Mouse (Mus musculus) left cerebral cortex, adult 2 months (tissue): Measurements from ENCODE around the gene Hspa2. TPM values are rescaled to one million over a fixed set of nuclear protein-coding genes. Genes with fewer than 3 reads are reported as not detected.
A peak's percentile ranks its signal among the peaks of the same experiment; 100 is the strongest.

Experiments used
- DNase-seq, 2 experiments: peaks; one replicate each; pipeline ENCODE4 v3.0.0; 2021 to 2022; ENCODE audit warnings: low spot score in 2 of 2, mixed read lengths in 1 of 2; ENCODE audit errors: extremely low spot score in 1 of 2
- H3K27ac ChIP-seq: fragments of 200-600 bp; 2 replicates; pipeline ENCODE4 v1.8.1; 2022
- H3K4me3 ChIP-seq: fragments of 200-600 bp; 2 replicates; pipeline ENCODE4 v1.8.1; 2022
- CTCF ChIP-seq: fragments of 200-600 bp; IDR thresholded peaks from 2 replicates; pipeline ENCODE4 v1.8.1; 2022; ENCODE audit warnings: antibody characterized with exemption, mild to moderate bottlenecking, moderate library complexity
- intact Hi-C: fragments of 180-260 bp; cut with DNase I; formaldehyde crosslinking; loops from one replicate; pipeline ENCODE4 v1.15.1; 2025
- long read RNA-seq, 2 experiments: library from polyadenylated mRNA; stranded (forward); transcript quantifications; one replicate each; pipeline ENCODE4 v2.0.0; 2021; ENCODE audit warnings: borderline mapping rate in 2 of 2
- total RNA-seq, 2 experiments: library from RNA; stranded (reverse); gene quantifications; 2 replicates each; pipeline ENCODE4 v1.2.3; 2021

Hspa2 gene
- 10 to 100 TPM; 64.9 to 66.4 TPM for total RNA-seq
- long read RNA-seq, experiment 1, transcript Hspa2-202 (1 exons, 2,526 nt), result major isoform, 151 of 158 reads
- long read RNA-seq, experiment 1, transcript Hspa2-201 (2 exons, 2,524 nt), result minor isoform, 7 of 158 reads
- long read RNA-seq, experiment 1, partial matches to known transcripts, result 0 of 158 reads
- long read RNA-seq, experiment 1, other reads (novel, unspliced or antisense), result 0 of 158 reads
- long read RNA-seq, experiment 2, transcript Hspa2-202 (1 exons, 2,526 nt), result major isoform, 130 of 132 reads
- long read RNA-seq, experiment 2, partial matches to known transcripts, result 0 of 132 reads
- long read RNA-seq, experiment 2, other reads (novel, unspliced or antisense), result 0 of 132 reads

DNA sequence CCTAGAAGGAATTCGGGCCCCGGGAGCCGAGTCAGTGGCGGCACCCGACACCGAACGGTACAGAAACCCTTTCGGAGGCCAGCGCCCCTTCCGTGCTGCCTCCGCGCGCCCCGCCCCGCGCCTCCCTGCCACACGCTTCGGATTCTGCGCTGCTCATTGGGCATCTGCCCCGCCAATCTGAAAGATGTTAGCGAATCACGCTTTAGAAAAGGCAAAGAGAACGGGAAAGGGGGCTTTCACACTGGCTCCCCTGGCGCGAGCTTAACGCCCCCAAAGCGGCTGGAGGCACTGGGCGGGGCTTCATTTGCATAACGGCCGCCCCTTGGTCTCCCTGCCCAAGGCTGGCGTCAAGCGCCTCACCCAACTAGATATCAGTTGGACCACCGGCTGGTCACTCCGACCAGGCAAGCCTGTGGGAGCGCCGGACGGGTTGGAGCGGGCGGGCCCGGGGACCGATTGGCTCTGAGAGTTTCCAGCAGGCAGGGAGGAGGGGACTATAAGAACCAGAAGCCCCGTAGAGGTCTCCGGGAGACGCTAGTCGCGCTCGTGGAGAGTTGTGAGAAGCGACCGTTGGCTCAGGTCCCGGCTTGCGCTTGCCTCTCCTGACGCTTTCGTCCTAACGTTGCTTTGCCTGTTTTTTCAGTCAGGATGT is at the start of gene Hspa2:
Gene Hspa2, plus strand, starts transcription at position 291 of the 652 bp plus-strand sequence.
- Histone ChIP-seq H3K4me3 (peak within 1 kb of the TSS; percentile 78), H3K27ac (peak within 1 kb of the TSS; percentile 98)
- intact Hi-C loops, result loop anchor here (1.0 to 10.0 kb wide), 3 partner anchors 34 to 191 kb away; partner anchors contain the start of gene Zbtb1
- DNase-seq, result peak; percentile 99 to 100
- TF ChIP-seq CTCF, result no peak

DNA sequence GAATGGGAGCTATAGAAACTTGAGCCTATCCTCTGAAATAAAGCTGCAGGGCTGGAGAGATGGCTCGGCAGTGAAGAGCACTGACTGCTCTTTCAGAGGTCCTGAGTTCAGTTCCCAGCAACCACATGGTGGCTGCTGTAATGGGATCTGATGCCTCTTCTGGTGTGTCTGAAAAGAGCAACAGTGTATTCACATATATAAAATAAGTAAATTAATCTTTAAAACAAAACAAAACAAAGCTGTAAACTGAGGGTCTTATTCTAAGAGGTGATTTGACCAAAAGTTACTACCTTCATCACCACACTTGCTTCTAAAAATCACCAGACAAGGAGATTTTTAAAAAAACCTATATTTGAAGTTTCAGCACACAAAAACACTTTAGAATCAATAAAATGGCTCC is 43.1 kb upstream of the Hspa2 start:
- DNase-seq, result no peak
- Histone ChIP-seq H3K4me3 (no peak overlapping the region), H3K27ac (no peak overlapping the region)
- TF ChIP-seq CTCF, result no peak
- intact Hi-C loops, result no loop called here

DNA sequence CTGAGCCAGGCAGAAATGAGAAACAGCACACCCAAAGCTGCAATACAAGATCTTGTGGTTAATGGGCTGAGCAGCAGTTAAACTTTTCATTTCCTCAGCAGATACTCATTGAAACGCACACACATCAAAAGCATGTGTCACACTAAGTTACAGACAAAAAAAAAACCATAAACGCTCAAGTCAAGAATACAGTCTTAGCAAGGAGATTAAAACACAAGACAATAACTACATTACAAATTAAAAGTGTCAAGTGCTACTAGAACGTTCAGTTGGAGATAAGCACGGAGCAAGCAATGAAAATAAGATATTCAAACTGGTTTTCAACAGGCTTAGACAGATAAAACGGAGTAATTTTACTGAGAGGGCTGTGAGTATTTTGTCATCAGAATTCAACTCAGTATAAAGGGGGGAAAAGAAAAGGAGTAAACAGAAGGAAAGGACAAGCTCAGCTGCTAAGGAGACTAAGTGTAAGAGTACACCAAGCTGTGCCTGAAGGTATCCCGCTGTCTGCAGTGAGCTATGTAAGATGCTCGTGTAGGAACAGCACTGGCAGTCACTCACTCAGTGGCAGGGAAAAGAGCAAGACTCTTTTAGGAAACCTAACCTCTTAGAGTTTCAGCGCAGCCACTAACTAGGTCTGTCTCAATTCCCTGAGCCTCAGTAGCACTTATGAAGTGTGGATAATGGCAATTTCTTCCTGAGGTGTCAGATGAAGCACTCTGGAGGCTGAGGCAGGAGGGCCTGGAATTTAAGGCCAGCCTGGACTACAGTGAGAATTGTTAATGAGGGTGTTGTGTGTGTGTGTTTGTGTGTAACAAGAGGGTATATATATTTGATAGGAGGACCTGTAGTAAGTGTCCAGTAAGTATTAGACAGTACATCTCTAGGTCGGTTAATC is 42.3 kb upstream of the Hspa2 start:
- TF ChIP-seq CTCF, result no peak
- intact Hi-C loops, result no loop called here
- no peak overlapping the region for H3K4me3 ChIP-seq
- no peak for DNase-seq
- no peak overlapping the region for H3K27ac ChIP-seq

DNA sequence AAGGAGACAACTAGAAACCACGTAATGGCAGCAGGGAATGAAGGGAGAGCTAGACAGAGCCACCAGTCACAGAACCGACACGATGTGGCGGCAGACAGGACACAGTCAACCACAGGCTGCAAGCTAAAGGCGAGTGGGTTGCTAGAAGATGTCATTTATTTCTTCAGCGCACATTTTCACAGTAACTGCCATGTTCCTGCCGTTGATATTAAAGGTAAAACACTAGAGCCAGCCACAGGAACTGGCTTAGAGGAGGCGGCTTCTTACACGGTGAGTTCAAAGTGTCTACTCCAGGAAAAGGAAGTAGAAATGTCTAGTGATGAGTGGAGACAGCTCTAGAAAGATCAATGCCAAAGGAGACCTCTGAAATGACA is 41.7 kb upstream of the Hspa2 start:
- DNase-seq, result no peak
- no peak overlapping the region for H3K27ac ChIP-seq
- no peak overlapping the region for H3K4me3 ChIP-seq
- intact Hi-C loops, result no loop called here
- no peak for TF ChIP-seq CTCF

DNA sequence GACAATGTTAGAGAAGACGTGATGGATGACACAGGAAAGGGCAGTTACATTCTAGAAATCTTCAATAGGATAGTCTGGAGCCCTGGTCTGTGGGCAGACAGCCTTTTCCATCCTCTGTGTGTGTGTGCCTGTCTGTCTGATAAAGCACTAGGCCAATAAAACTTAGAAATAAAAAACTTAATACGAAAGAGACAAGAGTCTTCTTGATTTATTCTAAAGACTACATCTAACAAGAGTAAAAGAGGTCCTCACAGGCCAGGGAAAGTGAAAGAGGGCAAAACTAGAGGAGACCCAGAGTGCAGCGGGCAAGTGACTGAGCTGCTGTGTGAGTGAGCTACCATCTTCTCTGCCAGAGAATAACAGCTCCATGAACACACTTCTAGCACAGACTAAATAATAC is 37.7 kb upstream of the Hspa2 start:
- DNase-seq, result no peak
- no peak overlapping the region for H3K27ac ChIP-seq
- H3K4me3 ChIP-seq, result no peak overlapping the region
- no peak for TF ChIP-seq CTCF
- intact Hi-C loops, result loop anchor here (5.0 kb wide), 1 partner anchor 226 kb away; no protein-coding TSS in a partner anchor

DNA sequence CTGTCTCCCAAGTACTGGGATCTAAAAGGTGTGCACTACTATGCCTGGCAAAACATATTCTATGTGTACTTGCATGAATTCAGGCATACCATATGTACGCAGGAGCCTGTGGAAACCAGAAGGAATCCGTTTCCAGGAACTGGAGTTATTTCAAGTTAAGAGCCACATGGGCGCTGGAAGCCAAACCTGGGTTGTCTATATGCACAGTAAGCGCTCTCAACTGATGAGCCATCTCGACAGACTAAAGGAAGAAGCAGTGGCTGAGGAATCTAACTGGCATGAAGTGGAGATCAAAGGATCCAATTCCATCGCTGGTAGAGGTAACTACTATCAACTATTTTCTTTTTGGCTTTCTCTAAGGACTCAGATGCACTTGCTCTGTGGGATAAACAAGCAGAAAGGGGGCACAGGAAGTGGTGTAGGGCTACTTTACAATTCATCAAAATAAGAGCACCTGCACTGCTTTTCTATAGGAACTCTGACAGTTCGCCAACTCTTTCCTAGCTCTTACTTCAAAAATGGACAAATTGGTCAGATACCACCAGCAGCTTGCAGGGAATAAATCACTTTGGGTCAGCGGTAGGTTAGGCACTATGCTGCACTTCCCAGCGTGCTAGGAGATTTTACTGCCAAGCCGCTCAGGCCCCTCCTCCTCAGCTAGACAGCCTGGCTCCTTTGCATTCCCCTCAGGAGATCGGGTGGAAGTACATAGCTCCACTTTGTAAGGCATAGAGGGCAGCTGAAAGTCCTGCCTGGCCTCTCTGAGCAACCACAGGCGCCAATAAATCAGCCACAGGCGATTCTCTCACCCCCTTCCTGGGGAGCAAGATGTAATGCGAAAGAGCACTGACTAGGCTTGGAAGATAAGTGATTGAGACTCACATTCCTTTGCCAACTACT is 36.6 kb upstream of the Hspa2 start:
- no peak overlapping the region for H3K27ac ChIP-seq
- no peak for DNase-seq
- H3K4me3 ChIP-seq, result peak overlapping the region; percentile 95
- TF ChIP-seq CTCF, result no peak
- intact Hi-C loops, result loop anchor here (5.0 kb wide), 1 partner anchor 225 kb away; no protein-coding TSS in a partner anchor

DNA sequence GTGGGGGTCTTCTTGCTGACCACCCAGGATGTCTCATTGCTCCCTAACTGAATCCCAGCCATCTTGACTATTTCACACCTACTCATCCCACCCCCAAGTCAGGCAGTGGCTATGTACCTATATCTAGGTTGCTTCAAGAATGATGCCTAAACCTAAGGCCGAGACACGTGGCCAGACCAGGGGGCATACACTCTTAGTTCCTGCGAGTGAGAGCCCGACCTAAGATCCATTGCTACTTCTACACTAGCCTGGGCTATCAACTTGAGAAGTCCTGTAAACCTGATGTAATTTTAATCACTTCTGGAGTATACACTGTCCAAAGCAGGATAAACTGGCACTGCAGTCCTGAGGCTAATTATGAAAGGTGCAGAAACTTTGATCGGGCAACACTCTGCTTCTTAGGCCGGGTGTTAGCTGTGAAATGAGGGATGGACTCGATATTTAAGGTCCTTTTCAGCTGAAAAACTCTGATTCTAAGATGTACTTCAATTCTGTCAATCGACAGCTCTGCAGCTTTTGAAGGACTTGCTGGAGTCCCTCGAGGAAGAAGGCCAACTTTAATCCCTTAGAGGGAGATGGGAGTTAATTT is 35.7 kb upstream of the Hspa2 start:
- TF ChIP-seq CTCF, result no peak
- Histone ChIP-seq H3K27ac (peak overlapping the region; percentile 98), H3K4me3 (peak overlapping the region; percentile 95)
- no peak for DNase-seq
- intact Hi-C loops, result loop anchor here (5.0 kb wide), 1 partner anchor 224 kb away; no protein-coding TSS in a partner anchor

DNA sequence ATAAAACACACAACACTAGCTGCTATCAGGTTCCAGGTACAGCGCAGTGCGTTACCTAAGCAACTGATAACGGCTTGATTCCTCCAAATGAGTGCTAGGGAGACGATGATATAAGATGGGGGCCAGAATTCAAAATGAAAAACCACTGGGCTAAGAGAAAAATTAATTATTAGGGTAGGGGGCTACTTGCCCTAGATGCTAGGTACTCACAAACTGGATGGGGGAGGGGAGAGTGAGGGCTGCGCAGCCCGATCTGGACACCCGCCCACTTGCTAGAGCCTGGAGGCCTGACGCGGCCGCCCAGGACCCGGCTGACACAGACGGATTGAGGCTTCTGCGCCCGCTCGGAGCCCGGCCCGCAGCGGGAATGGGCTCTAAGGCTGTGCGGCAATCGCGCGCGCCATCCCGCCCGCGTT is 35.2 kb upstream of the Hspa2 start:
- TF ChIP-seq CTCF, result no peak
- no peak for DNase-seq
- Histone ChIP-seq H3K27ac (peak overlapping the region; percentile 98), H3K4me3 (peak overlapping the region; percentile 95)
- intact Hi-C loops, result loop anchor here (5.0 kb wide), 1 partner anchor 224 kb away; no protein-coding TSS in a partner anchor

DNA sequence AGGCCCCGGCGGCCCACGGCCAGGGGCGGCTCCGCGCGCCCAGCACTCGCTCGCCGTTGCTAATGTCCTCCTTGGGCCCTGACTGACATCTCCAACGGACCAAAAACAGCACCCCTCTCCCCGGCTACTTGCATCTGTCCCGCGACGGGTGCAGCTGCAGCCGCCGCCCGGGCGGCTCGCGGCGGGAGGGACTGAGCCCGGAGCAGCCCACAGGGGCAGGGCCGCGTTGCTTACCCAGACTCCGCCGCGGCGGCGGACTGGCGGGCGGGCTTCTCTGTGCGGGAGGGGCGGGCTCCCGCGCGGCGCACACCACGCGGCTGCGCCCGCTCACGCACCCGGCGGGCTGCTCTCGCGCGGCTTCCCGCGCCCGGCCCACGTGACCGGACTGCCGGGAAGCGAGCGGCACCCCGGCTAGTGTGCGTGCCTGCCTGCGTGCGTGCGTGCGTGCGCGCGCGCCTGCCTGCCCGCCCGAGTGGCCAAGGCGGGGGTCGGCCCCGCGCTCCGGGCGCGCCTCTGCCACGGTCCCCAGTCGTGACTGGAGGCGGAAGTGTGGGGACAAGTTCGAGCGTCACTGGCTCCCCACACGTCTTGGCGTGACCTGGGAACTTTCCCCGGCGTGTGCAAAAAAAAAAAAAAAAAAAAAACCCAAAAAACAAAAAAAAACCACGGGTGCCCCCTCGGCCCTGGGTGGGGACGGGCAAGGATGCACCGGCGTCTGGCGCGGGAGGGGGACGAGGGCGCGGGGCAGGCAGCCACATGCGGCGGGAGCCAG is 34.6 kb upstream of the Hspa2 start, which contains the start of gene Zbtb25:
Gene Zbtb25, minus strand, starts transcription at position 397 of the 772 bp plus-strand sequence.
- peak; percentile 91 to 94 for DNase-seq
- intact Hi-C loops, result loop anchor here (5.0 kb wide), 1 partner anchor 223 kb away; no protein-coding TSS in a partner anchor
- H3K27ac ChIP-seq, result peak within 1 kb of the TSS; percentile 98
- peak within 1 kb of the TSS; percentile 95 for H3K4me3 ChIP-seq
- TF ChIP-seq CTCF, result no peak
